Mouse (Mus musculus) cerebral cortex, adult 2 months (tissue): Measurements from ENCODE around the gene Zfp36l1.

ENCODE experiments used
- WGBS: fragments of 180-500 bp; shearing (Covaris S2); methylation state at CpG from one replicate; pipeline ENCODE4 v1.1.7; 2018; 5-methylcytosine and 5-hydroxymethylcytosine counted together

Zfp36l1 gene

DNA sequence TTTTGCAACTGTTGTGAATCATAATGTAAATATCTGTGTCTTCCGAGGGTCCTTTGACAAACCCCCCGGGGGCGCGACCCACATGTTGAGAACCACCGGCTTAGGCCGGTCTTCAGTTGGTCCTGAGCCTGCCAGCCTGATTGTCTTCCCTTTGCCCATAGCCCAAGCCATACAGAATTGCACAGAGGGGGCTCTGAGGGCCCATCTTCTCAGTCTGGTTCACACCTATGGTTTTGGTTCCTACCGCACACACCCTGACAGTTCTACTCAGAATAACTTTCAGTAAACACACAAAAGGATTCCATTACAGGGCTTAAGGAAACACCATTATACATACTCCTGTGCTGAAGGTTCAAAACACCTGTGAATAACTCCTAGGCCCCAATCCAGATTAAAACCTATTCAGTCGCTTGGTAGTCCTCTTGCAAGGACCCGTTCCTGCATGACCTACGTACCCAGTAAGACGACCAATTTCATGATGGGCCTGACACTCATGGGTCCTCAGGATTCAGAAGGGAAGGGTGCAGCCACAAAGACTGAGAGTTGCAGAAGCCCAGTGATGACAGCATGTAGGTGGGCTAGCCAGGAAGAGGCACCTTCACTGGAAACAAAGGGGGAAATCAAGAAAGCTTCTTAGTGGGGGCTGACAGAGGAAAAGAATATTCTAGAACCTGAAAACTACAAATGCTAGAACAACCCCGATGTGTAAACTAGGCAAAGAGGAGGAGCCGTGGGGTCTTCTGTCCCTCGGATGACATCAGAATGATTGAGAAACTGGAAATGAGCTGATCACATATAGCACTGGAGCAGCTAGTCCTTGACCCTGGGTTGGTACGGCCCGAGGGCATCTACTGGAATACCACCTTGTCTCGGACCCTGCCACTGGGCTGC, 18.8 kb upstream of the Zfp36l1 start:
- 45% methylated on average over 17 of the region's 17 CpGs for WGBS

DNA sequence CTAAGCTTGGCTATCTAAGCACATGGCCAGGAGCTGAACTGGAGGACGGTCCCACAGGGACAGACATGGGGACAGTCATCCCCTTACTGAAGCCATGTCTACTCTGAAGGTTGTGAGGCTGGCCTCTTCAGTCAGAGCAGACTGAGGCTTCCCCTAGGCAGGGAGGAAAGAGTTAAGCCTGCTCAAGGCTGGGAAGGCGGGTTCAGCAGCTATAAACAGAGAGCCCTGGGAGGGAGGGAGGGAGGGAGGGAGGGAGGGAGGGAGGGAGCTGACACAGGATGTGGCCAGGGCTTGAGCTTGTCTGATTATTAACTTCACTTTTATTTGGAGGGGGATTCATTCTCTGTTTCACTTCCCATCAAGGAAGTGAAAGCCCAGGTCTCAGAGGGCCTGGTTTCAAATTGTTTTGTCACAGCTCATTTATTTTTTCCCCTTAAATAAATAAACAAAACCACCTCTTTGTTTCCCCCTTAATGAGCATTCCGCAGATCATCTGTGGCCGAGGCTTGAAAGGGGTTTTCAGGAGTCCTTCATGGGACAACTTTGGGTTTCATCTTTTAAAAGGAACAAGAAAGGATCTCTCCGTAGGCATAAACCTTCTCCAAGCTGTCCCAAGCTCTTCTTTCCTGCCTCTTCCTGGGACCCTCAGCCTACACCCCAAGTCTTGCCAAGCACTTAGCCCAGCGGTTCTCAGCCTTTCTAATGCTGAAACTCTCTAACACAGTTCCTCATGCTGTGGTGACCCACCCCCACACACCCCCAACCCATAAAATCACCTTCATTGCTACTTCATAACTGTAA, 17.9 kb upstream of the Zfp36l1 start:
- WGBS = 43% methylated on average over 6 of the region's 6 CpGs

DNA sequence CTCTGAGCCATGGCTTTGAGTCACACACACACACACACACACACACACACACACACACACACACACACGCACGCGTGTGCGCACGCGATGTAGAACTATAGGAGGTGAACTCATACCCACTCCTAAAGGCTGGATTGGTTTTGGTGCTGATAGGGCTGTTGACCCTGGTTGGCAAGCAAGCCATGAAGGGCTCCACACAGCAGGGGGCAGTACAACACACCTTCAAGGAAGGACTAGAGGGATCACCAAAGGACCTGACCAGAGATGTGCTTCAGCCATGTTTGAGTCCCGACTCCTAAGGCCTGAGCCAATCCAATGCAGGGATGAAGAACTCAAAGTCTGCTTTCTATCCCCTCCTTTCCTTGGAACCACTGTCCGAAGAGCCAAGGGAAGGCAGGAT, 16.7 kb upstream of the Zfp36l1 start:
- WGBS = 95% methylated on average over 8 of the region's 8 CpGs

DNA sequence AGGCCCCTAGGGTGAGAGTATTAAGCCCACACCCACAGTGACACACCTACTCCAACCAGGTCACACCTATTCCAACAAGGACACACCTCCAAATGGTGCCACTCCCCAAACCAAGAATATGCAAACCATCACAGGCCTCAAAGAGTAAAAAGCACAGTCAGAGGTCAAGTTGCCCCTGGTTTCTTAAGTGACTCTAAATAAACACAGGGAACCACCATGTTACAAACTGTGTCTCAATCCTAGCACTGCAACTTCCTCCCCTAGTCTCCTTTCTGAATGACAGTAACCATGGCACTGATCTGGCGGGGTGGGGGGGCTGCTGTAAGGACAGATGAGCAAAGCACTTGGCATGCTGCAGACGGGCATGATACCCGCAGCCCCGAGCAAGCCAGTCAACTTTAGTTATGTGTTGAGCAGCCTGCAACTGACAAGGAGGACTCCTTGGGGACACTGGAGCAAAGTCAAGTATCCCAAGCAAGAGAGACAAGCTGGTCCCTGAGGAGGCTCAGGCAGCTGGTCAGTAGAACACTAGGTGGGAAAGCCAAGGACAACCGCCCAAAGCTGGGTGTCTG, 14.5 kb upstream of the Zfp36l1 start:
- 82% methylated on average over 5 of the region's 5 CpGs for WGBS

DNA sequence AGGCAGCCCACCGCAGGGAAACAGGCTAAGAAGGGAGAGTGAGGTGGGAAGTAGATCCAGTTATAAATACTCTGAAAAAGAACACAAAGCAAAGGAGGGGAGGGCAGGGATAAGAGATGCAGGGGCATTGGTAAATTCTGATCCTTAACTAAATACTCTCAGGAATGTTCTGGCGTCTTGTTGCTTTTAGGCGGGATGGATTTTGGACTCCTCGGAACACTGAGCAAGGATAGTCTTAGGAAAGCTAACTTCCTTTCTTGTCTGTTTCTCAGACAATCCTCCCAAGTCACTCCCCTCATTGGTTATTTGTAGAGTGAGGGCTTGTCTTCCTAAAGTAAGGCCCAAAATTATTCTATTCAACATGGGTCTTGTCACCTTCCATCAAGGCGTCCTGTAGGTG, 12.5 kb upstream of the Zfp36l1 start:
- WGBS = 91% methylated on average over 5 of the region's 5 CpGs

DNA sequence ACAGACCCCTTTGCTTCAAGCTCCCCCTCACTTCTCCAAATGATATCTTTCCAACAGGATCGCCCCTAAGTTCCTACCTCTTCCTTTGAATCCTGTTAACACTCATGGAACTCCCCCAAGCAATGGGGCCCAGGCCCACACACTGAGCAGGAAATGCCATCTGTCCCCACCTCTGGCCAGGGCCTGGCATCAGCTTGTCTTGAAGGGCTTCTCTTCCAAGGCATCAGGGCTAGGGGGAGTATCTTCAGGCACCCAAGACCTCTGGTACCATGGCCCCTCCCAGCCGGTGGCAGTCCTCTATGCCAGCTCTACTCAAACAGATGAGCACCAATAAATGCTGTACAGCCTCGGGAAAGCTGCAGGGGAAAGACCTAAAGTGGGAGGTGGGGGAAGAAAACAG, 11.9 kb upstream of the Zfp36l1 start:
- WGBS = 63% methylated on average over 3 of the region's 3 CpGs

DNA sequence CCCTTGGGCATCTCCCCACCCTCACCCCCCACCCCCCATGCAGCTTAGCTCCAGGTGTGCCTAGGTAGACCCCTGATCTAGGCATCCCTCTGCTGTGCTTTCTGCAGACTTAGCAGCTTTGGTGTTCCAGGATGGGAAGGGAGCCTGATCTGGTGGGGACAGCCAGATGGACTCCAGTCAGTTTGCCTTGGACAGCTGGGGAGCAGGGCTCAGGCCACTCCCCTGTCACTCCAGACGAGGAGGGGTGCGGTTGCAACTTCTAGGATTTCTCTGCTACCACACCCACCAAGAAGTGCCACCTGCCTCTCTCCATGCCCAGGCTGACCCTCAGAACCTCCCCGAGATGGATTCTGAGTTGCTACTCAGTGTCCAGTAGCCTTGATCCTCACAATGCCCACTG, 11.4 kb upstream of the Zfp36l1 start:
- WGBS = 83% methylated on average over 3 of the region's 3 CpGs

DNA sequence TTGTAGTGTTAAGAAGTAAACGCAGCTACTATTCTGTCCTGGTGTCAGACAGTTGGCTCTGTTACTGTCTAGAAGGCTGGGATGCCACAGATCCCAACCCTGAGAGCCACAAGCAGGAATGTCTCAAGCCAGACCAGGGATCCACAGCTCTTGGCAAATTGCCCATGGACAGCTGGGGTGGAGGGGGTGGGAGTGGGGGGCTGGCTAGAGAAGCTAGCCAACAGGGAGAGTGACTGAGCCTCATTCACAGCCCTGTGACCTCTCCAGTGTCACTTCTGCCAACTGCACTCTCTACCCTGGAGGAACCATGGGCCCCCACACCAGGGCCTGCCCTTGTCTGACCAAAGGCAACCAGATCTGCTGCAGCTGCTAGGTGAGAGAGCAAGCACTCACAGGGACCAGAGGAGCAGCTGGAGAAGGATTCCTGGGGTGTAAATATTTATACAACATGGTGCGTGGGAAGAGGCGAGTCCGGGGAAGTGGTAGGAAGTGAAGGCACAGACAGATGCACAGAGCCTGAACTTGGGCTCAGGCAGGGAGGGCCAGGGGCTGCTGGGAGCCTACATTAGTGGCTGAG, 10.5 kb upstream of the Zfp36l1 start:
- 30% methylated on average over 4 of the region's 4 CpGs for WGBS

DNA sequence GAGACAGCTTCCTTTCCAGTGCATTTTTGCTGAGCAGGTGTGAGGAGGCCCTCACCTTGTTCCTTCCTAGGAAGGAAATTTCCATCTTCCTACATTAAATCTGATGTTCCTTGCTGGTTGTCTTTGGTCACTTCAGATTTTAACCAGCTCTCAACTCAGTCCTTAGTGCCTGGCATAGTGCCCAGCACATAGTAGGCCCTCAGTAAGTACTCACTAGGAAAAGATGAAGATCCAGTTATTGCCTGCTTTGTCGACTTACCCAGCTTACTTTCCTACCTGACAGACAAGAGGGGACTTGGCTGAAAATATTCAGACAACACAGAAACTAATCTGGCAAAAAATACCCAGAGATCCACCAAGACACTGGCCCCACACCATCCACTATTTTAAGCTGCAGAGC, 8.6 kb upstream of the Zfp36l1 start:
- 82% methylated on average over 1 of the region's 1 CpGs for WGBS

DNA sequence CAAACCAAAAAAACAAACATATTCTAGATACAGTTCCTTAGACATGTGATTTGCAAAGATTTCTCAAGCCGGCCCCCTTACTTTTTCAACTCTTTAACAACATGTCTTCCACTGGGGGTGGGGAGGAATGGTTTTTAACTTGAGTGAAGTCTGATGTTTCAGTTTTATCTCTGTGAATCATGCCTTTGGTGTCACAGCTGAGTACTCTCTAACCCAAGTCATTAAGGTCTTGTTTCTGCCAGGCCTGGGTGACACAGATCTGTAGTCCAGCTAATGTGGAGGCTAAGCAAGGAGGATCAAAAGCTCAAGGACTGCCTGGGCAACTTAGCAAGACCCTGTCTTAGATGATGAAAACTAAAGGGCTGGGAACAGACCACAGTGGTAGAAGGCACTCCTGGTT, 5.8 kb upstream of the Zfp36l1 start:
- 89% methylated on average over 1 of the region's 1 CpGs for WGBS

DNA sequence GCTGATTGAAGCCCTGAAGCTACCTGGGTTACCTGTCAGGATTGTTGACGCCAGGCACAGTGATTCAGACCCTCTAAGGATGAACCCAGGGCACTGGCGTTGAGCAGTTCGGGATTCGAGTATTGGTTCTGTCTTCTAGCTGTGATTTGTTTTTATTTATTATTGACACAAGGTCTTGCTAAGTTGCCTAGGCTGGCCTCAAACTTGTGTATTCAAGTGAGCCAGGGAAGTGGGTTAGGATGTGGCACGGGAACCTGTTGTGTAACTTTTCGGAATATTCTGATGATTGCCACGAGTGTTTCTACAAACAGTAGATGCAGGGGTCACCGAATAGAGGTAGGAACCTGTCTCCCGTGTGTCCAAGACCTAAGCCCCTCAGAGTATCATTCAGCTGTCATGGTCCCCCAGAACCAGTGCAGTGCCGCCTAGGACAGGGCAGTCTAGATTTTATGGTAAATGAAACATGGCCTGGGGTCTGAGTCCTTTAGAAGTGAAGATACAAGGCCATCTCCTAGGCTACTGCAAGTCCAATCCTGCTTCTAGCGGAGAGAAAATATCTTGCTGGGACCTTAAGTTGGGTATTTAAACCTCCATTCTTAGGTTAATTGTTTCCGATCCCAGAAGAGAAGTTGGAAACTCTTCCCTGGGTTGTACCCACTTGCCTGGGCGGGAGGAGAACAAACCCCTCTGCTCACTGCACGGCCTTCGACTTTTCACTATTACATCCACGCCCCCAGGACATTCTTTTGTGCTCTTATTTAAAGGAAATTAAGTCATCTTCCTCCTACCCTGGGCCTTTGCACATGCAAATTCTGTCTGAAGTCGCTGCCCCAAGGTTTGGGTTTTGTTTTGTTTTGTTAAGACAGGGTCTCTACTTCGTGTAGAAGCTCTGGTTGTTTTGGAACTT, 3.6 kb upstream of the Zfp36l1 start:
- 52% methylated on average over 18 of the region's 18 CpGs for WGBS

DNA sequence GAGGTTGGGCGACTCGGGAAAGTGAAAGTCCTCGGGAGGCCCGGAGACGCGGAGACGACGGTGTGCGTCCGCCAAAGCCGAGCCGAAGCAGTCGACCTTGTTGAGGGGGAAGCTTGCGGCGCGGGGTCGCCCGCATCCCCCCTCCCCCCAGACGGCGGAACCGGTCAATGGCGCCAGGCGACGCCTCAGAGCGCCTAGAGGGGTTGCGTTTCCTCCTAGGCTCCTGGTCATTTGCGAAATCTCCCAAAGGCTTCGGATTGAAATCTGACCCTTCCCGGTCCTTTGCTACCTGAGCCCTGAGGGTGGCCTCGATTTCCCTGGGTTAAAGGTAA, 3.0 kb upstream of the Zfp36l1 start:
- 2% methylated on average over 30 of the region's 30 CpGs for WGBS

DNA sequence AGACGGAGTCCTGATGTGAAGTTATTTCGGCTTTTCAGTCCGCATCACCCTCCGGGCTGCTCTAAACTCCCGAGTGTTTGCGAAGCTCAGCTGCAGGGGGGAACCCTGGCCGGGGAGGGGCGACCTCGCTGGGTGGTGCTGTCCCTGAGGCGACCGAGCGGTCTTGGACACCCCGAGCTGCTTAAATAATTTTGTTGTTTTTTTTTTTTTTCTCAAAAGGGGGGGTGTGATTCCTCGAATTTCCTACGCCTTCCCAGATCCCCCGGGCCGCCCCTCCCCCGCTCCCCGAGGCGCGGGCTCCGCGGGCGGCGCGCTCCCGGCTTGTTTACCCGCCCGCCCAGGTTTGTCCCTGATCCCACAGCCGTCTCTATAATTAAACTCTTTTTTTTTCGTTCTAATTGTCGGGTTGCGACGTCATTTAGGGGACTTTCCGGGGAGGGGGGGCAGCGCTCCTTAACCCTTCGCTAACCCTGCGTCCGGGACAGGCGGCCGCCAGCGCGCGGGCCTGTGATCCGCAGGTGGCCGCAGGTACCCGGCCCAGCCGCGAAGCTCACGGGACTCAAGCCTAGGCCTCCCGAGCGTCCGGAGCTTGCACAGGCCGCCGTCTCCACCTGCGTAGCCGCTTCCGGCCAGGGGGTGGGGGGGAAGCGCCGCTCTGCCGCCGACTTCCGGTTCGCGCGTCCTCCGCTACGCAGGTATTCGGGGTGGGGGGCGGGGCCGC, 2.5 kb upstream of the Zfp36l1 start:
- WGBS = under 1% methylated on average over 70 of the region's 71 CpGs

DNA sequence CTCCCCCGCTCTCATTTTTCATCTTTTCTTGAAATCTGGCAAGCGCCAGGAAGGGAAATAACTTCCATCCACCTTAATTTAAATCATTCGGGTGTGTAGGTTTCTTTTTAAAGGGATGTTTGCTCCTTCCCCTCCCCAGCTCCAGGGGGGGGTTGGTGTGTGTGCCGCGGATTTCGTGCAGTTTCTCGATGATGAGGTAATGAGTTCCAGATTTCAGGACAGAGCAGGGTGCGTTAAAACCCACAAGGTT, 2.0 kb upstream of the Zfp36l1 start:
- WGBS = 0% methylated on average over 8 of the region's 8 CpGs

DNA sequence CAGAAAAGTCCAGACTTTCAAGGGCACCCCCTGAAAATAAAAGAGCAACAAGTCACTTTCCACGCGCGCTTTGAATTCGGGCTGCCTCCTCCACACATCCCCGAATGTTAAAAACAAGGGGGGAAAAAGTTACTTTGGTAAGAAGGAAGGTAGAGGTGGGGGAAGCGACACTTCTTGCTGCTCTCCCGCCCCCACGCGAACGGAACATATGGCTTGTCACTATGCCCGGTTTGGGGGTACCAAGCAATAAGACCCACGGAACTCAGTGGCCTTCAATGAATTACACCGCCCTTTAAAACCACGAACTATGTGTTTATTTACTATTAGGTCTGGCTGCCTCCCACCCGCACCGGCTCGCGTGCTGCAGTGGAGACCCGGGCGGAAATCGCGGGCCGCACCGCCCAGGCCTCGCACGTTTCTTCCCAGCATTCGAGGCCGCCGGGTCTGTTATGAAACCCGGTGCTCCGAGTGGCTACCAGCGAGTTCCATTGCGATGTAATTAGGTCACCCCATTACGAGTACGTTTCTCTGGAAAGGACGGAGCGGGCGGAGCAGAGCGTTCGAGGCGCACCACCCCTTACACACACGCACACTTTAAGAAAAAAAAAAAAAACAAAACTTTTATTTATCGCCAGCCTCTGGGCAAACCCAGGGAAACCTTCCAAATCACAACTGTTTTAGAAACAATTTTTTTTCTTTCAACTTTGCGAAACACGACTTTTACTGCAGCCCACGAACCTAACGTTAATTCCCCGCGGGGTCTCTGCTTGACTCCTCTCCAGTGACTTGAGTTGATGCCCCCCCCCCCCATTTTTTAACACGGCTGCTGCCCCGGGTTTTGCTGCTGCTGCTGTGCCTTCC, 1.4 kb upstream of the Zfp36l1 start:
- WGBS = 1% methylated on average over 51 of the region's 51 CpGs

DNA sequence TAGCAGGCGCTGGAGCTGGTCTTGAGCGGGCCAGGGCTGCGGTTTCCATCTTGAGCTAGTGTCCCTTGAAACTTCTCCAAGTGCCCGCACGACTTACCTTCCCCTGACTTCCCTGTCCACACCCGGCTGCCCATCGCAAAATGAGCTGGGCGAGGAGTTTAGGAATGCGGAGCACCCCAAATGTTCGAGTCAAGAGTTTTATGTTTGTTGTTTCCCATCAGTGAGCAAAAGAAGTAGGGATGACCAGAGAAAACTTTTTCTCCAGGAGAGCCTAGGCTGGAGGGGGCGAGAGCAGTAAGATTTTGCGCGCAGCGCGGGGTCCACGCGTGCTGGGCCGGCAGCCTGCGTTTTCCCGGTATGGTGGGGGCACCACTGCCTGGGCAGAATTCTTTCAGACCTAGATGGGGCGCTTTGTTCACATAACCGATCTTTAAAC, 791 bp upstream of the Zfp36l1 start:
- under 1% methylated on average over 22 of the region's 22 CpGs for WGBS

DNA sequence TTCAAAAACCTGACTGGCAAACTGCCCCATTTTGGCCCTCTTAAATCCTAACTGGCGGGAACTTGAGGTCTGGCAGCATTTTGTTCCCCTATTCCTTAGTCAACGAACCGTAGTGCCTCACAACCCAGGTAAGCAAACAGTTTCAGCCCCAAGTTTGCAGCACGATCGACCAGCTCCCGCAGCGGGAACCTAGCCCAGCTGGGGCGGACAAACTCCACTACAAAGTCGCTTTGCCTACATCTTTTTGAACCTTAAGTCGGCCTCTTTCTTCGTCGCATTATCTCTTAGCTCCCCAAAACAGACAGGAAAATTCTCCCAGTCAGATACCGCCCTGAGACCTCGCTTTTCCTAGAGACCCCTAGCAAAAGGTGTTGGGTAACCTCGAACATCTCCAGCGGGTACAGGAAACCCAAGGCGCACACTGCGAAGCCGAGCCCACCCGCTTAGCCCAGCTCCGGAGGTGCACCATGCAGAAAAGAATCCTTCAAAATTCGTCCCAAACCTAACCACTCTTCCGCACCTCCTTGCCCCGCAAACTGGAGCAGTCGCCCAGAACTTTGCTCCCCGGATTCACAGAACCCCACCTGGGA, 647 bp downstream of the Zfp36l1 start:
- 7% methylated on average over 26 of the region's 26 CpGs for WGBS

DNA sequence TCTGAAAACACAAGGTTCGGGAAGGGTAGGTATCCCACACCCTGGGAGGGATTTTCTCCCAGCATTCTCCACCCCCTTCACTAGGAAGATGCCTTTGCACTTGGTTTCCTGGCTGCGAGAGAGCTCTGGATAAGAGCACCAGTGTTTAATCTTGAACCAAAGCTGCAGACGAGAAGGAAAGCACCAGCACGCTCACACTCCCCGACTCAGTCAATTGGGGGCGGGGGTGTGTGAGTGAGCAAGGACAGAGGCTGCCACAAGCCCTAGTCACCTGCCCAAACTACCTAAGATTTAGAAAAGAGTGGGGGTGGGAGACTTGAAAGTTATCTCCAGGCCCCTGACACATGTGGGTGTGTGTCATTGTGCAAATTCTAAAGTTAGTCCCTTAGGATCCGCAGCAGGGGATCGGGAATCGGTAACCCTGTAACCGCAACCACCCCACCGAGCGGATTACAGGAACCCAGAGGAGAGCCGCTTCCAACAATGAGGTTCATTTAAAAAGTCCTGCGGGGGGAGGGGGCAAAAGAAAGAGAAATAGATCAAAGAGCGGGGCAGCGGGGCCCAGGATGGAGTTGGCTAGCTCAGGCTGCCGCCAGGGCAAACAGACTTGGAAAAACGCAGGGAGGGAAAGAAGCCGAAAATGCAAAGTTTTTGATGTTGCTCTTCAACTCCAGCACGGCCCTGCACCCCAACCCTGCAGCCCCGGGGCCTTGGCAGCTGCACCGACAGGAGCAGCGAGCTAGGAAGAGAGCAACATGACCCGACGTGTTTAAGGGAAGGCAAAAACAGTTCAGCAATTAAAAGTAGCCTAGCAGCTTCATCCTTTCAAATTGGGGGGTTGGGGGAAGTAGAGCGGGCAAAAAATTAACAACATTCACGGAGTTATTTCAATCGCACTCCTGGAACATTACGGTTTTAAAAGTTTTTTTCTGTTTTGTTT, 1.4 kb downstream of the Zfp36l1 start:
- 8% methylated on average over 29 of the region's 29 CpGs for WGBS

DNA sequence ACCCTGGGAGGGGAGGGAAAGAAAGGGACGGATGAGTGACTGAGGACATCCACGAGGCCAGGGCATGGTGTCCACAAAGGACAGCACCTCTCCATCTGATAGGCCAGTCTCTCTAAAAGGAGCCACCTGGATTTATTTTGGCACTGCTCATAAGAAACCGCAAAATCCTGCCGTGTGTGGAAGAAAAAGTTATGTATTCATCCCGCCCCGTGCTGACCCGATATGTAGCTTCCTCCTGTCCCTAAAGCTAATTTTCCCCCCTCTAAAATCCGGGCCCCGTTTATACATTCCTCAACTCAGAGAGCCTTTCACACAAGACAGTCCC, 2.3 kb downstream of the Zfp36l1 start:
- 10% methylated on average over 9 of the region's 9 CpGs for WGBS
